Mouse (Mus musculus) ES-Bruce4 (cell line): ENCODE data around the gene Guca1b. TPM values are rescaled to one million over a fixed set of nuclear protein-coding genes. Genes with fewer than 3 reads are reported as not detected.

ENCODE experiments used
- H3K27ac ChIP-seq: 2 replicates; pipeline ENCODE4 v1.5.1; 2012; ENCODE audit warnings: low read length, inconsistent platforms; ENCODE audit not compliant: insufficient read depth
- H3K27me3 ChIP-seq: 2 replicates; pipeline ENCODE4 v1.6.1; 2012; ENCODE audit warnings: mild to moderate bottlenecking, low read length, inconsistent platforms; ENCODE audit not compliant: control insufficient read depth, poor library complexity, insufficient read depth, severe bottlenecking
- H3K36me3 ChIP-seq: 2 replicates; pipeline ENCODE4 v1.6.1; 2012; ENCODE audit warnings: inconsistent platforms, mild to moderate bottlenecking, low read length, moderate library complexity; ENCODE audit not compliant: control insufficient read depth, poor library complexity, insufficient read depth, severe bottlenecking
- H3K4me1 ChIP-seq: one replicate; pipeline ENCODE4 v1.8.1; 2011; ENCODE audit warnings: low read length; ENCODE audit not compliant: control insufficient read depth, insufficient read depth
- H3K4me3 ChIP-seq: 2 replicates; pipeline ENCODE4 v1.5.1; 2011; ENCODE audit warnings: low read depth, mild to moderate bottlenecking, low read length
- H3K9ac ChIP-seq: 2 replicates; pipeline ENCODE4 v1.6.1; 2012; ENCODE audit warnings: low read depth, mild to moderate bottlenecking, inconsistent platforms; ENCODE audit not compliant: poor library complexity, severe bottlenecking
- H3K9me3 ChIP-seq: replicated peaks from 2 replicates; pipeline ENCODE4 v1.6.1; 2012; ENCODE audit warnings: mild to moderate bottlenecking, low read length, inconsistent platforms; ENCODE audit not compliant: control insufficient read depth, poor library complexity, insufficient read depth, severe bottlenecking
- CTCF ChIP-seq: IDR thresholded peaks from one replicate; pipeline ENCODE4 v1.8.1; 2011; ENCODE audit warnings: low read depth, low read length
- EP300 ChIP-seq: IDR thresholded peaks from 2 replicates; pipeline ENCODE4 v1.6.1; 2011; ENCODE audit warnings: low read depth, low read length; ENCODE audit not compliant: insufficient read depth
- POLR2A ChIP-seq: IDR thresholded peaks from one replicate; pipeline ENCODE4 v1.8.1; 2011; ENCODE audit warnings: low read length; ENCODE audit not compliant: insufficient read depth
- polyA plus RNA-seq: library from polyadenylated mRNA; stranded (reverse); fragments of >200 nt; gene quantifications from 2 replicates; pipeline ENCODE4 v1.2.4, GENCODE M21; 2011; ENCODE audit warnings: low read depth; ENCODE audit not compliant: missing spikeins, insufficient read depth, insufficient read length

Gene Guca1b
- polyA plus RNA-seq, 1 experiment = 1.1 TPM

DNA sequence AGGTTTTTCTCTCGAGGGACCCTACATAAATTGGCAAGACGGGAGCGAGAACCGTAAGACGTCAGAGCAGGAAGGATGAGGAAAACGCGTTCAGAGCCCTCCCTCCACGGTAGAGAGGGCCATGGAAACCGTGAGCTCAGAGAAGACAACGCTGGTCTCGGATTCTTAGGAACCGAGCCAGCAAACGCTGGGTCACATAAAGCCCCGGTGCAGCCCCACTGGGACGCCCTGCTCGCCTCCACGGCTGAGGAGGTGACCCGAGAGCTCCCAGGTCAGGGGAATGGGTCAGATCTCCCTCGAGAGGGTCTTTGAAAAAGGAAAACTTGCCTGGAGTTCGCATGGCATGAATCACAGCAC lies 16.1 kb upstream of the Guca1b start:
- no peaks in the 10 kb centered on the region for H3K9me3 ChIP-seq
- no peak overlapping the region for H3K27ac ChIP-seq
- TF ChIP-seq POLR2A (no peak), CTCF (no peak), EP300 (no peak)
- H3K9ac ChIP-seq = peak overlapping the region; percentile 93
- no peaks in the 10 kb centered on the region for H3K27me3 ChIP-seq
- peak overlapping the region; percentile 100 for H3K4me3 ChIP-seq
- peaks cover 15% of the 10 kb centered on the region for H3K36me3 ChIP-seq
- no peaks in the 10 kb centered on the region for H3K4me1 ChIP-seq

GRCm38 (mm10) chr17:47371451-47371850 lies 13.7 kb upstream of the Guca1b start:
- TF ChIP-seq CTCF (peak; percentile 39), POLR2A (no peak)
- Histone ChIP-seq H3K27ac (no peak overlapping the region), H3K9me3 (no peaks in the 10 kb centered on the region), H3K4me3 (no peak overlapping the region), H3K9ac (no peak overlapping the region), H3K4me1 (no peaks in the 10 kb centered on the region), H3K36me3 (peaks cover 25% of the 10 kb centered on the region), H3K27me3 (no peaks in the 10 kb centered on the region)

DNA sequence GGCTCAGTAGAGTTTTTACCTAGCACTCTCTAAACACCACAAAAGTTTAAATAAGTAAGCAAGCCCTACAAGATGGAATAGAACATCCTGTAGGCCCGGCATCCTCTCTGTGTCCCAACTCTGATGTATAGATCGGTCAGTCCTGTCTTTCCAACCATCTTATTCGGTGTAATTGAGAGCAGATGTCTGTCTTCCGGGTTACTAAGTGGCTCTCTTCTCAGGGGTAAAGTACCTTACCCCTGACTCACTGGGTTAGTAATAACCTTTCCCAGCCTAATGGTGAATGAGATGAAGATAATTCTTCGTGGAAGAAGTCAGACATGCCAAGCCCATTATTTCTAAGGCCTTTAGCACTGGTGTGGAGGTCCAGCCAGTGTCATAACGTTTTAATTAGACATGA lies 11.2 kb upstream of the Guca1b start:
- TF ChIP-seq CTCF (no peak), EP300 (no peak), POLR2A (no peak)
- H3K4me1 ChIP-seq = no peaks in the 10 kb centered on the region
- H3K4me3 ChIP-seq = no peak overlapping the region
- H3K27ac ChIP-seq = no peak overlapping the region
- H3K36me3 ChIP-seq = peaks cover 29% of the 10 kb centered on the region
- H3K27me3 ChIP-seq = no peaks in the 10 kb centered on the region
- H3K9ac ChIP-seq = no peak overlapping the region
- no peaks in the 10 kb centered on the region for H3K9me3 ChIP-seq

GRCm38 (mm10) chr17:47376779-47377280 lies 8.4 kb upstream of the Guca1b start:
- no peak overlapping the region for H3K9ac ChIP-seq
- no peak overlapping the region for H3K27ac ChIP-seq
- H3K9me3 ChIP-seq = no peaks in the 10 kb centered on the region
- peaks cover 33% of the 10 kb centered on the region for H3K36me3 ChIP-seq
- H3K27me3 ChIP-seq = no peaks in the 10 kb centered on the region
- TF ChIP-seq CTCF = no peak
- TF ChIP-seq EP300 = no peak
- no peak for TF ChIP-seq POLR2A
- H3K4me3 ChIP-seq = no peak overlapping the region
- no peaks in the 10 kb centered on the region for H3K4me1 ChIP-seq

DNA sequence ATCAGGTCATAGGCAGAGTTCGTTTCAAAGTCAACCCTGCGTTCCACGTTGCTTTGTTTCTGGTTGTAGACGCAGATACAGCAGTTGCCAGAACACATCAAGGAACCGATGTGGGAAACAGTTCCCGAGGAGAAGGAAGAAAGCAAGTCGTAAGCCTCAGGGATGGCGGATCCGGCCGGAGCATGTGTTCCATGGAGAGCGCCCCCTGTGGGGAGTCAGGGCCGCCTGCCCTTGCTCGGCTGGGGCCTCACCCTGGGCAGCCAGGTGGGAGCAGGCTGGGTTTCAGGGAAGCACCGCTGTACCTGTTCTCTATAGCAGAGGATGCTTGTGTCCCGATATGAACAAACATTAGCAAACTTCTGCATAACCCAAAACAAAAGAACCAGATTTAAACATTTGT lies 7.1 kb upstream of the Guca1b start:
- no peak overlapping the region for H3K4me3 ChIP-seq

DNA sequence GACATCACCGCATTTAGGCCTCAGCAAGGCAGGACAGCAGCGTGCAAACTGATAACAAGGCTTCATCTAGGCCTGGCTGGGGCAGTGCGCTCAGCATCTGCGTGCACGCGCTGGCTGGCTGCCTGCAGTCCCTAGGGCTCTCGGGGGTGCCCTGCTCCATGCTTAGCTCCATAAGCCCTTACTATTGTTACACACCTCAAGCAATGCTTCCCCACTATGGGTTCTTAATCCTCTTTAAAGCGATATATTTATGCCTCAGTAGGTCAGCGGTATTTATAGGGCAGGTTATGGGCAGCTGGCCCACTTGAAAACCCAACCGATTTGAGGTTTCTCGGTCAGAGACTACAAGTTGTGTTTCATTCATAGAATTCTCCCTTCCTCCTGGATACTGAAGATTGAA lies 3.3 kb upstream of the Guca1b start:
- Histone ChIP-seq H3K27ac (no peak overlapping the region), H3K9me3 (no peaks in the 10 kb centered on the region), H3K27me3 (no peaks in the 10 kb centered on the region), H3K4me3 (no peak overlapping the region), H3K9ac (no peak overlapping the region), H3K4me1 (peaks cover 1% of the 10 kb centered on the region), H3K36me3 (0 out of 2 replicates have a peak, but pooled peaks cover 8% of the 10 kb centered on the region)
- TF ChIP-seq POLR2A (no peak), EP300 (no peak), CTCF (no peak)

More for the DNA sequence above, 7.1 kb upstream of the Guca1b start:
- Histone ChIP-seq H3K36me3 (peaks cover 24% of the 10 kb centered on the region), H3K27ac (no peak overlapping the region), H3K4me1 (no peaks in the 10 kb centered on the region), H3K9ac (no peak overlapping the region), H3K9me3 (no peaks in the 10 kb centered on the region), H3K27me3 (no peaks in the 10 kb centered on the region)
- TF ChIP-seq POLR2A = no peak
- TF ChIP-seq CTCF = peak; percentile 50
